Mouse (Mus musculus) lung, embryonic 15.5 days (tissue): ENCODE data around the gene Adamts17. TPM values are rescaled to one million over a fixed set of nuclear protein-coding genes. Genes with fewer than 3 reads are reported as not detected.

Experiments used
- ATAC-seq: fragments of 200-750 bp; cut with Nextera tagmentation; 2 replicates; pipeline ENCODE4 v1.8.0; 2017; ENCODE audit warnings: moderate number of reproducible peaks, borderline replicate concordance; ENCODE audit not compliant: low FRiP score, low TSS enrichment; ENCODE audit errors: extremely low read depth
- H3K27ac ChIP-seq: fragments of 300-500 bp; sonication (generic); 2 replicates; pipeline ENCODE4 v1.5.1; 2015; ENCODE audit warnings: moderate library complexity, mild to moderate bottlenecking, inconsistent platforms
- H3K27me3 ChIP-seq: fragments of 300-500 bp; sonication (generic); 2 replicates; pipeline ENCODE4 v1.6.1; 2015; ENCODE audit warnings: inconsistent platforms
- H3K36me3 ChIP-seq: fragments of 300-500 bp; sonication (generic); 2 replicates; pipeline ENCODE4 v1.6.1; 2015; ENCODE audit warnings: inconsistent platforms
- H3K4me1 ChIP-seq: fragments of 300-500 bp; sonication (generic); 2 replicates; pipeline ENCODE4 v1.6.1; 2015; ENCODE audit warnings: inconsistent platforms
- H3K4me2 ChIP-seq: fragments of 300-500 bp; sonication (generic); 2 replicates; pipeline ENCODE4 v1.6.1; 2015; ENCODE audit warnings: inconsistent platforms, mild to moderate bottlenecking, moderate library complexity
- H3K4me3 ChIP-seq: fragments of 300-500 bp; sonication (generic); 2 replicates; pipeline ENCODE4 v1.5.1; 2015; ENCODE audit warnings: mild to moderate bottlenecking, inconsistent platforms
- H3K9ac ChIP-seq: fragments of 300-500 bp; sonication (generic); 2 replicates; pipeline ENCODE4 v1.6.1; 2015; ENCODE audit warnings: inconsistent platforms
- H3K9me3 ChIP-seq: fragments of 300-500 bp; sonication (generic); 2 replicates; pipeline ENCODE4 v1.6.1; 2016; ENCODE audit warnings: inconsistent platforms
- WGBS: fragments of 180-500 bp; shearing (Covaris S2); methylation state at CpG from one replicate; pipeline ENCODE4 v1.1.7; 2015; 5-methylcytosine and 5-hydroxymethylcytosine counted together
- polyA plus RNA-seq: library from polyadenylated mRNA; unstranded; fragments of >200 nt; fragmentation: Nextera tagmentation; extraction: Ambion mirVana; gene quantifications from 2 replicates; pipeline ENCODE4 v1.2.1, GENCODE M21; 2015

The Adamts17 gene
- polyA plus RNA-seq, 1 experiment from 2014 or later = 13.2 TPM

DNA sequence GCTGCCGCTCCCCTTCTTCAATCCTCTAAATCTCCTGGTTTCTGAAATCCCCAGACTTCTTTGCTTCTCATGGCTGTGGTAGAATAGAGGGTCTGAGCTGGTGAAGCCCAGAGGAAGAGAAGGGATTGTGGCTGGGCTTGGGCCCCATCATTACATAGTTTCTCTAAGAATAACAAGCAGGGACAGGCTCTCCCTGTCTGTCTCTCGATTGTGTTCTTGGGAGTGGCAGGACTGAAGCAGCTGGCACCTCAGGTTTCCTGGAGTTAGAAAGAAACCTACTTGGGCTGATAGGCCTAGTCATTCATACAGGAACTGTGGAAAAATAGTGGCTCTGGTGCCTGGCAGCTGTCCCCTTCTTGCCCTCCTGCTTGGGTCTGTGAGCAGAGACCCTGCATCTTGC is 51.9 kb downstream of the Adamts17 start:
- H3K9ac ChIP-seq = no peak overlapping the region
- H3K4me1 ChIP-seq = peaks cover 4% of the 10 kb centered on the region; the same call in 1 of the 2 replicates
- 71% methylated on average over 2 of the region's 2 CpGs for WGBS
- no peaks in the 10 kb centered on the region for H3K9me3 ChIP-seq
- no peak overlapping the region for H3K4me3 ChIP-seq
- no peak for ATAC-seq
- H3K27me3 ChIP-seq = no peaks in the 10 kb centered on the region
- H3K27ac ChIP-seq = no peak overlapping the region
- H3K4me2 ChIP-seq = no peak overlapping the region
- H3K36me3 ChIP-seq = no peaks in the 10 kb centered on the region

DNA sequence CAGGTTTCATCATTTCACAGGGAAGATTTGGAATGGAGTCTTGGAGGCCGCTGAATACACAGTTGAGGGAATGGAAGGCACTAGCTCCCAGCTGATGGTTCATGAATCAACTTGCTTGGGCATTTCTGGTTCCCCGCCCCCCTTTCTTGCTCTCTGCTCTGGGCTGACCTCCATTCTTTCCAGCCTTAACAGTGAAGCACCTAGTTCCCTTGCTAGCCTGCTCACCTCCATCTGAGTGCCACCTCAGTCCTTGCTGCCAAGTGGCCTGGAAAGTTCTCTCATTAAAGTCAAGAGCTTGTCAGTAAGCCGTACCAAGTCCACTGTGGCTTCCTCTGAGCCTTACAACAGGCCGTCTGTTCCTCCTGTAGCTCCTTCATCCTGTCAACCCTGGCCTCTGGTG is 52.6 kb downstream of the Adamts17 start:
- Histone ChIP-seq H3K4me2 (no peak overlapping the region), H3K4me1 (peaks cover 4% of the 10 kb centered on the region; the same call in 1 of the 2 replicates), H3K27ac (no peak overlapping the region), H3K36me3 (no peaks in the 10 kb centered on the region), H3K27me3 (no peaks in the 10 kb centered on the region), H3K9ac (no peak overlapping the region), H3K4me3 (no peak overlapping the region), H3K9me3 (no peaks in the 10 kb centered on the region)
- WGBS = 77% methylated on average over 4 of the region's 4 CpGs
- no peak for ATAC-seq

DNA sequence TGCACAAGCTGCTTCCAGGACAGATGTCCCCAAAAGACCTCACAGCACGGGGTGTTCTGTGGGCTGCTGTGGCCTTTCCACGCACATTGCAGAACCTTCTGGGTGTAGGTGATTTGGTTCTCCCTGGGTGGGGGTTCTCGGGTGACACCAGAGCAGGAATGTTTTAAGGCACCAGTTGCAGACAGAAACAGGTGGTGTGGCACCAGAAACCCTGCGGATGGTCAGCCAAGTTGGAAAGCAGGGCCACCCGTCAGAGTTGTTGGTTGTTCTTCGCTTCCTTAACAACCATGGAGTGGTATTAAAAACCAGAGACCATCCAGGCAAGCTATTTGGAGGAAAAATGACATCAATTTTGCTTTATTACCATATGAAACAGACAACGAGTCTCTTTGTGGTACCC is 62.8 kb downstream of the Adamts17 start:
- H3K4me2 ChIP-seq = no peak overlapping the region
- no peak for ATAC-seq
- no peak overlapping the region for H3K4me3 ChIP-seq
- H3K27me3 ChIP-seq = no peaks in the 10 kb centered on the region
- no peak overlapping the region for H3K9ac ChIP-seq
- no peaks in the 10 kb centered on the region for H3K36me3 ChIP-seq
- WGBS = 87% methylated on average over 7 of the region's 7 CpGs
- H3K4me1 ChIP-seq = peaks cover 2% of the 10 kb centered on the region; the same call in 1 of the 2 replicates
- H3K9me3 ChIP-seq = no peaks in the 10 kb centered on the region
- no peak overlapping the region for H3K27ac ChIP-seq

DNA sequence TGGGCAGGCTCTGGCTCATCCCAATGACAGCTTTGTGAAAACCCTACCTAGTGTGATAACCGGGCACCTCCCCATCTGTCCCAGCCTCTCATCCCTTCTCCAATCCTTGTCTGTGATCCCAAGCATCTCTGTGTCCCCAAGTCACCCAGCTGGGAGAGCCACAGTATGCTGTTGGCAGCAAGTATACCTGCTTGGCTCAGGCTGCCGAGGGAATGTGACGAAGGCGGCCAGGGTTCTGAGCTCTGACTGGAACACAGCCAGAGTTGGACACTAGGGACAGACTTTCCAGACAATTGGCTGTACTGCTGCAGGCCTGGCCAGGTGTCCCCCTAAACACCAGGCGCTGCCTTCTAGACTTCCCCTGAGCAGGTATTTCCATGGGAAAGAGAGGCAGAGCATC is 63.5 kb downstream of the Adamts17 start:
- no peaks in the 10 kb centered on the region for H3K36me3 ChIP-seq
- H3K27me3 ChIP-seq = no peaks in the 10 kb centered on the region
- H3K9me3 ChIP-seq = no peaks in the 10 kb centered on the region
- H3K4me1 ChIP-seq = peaks cover 2% of the 10 kb centered on the region; the same call in 1 of the 2 replicates
- no peak overlapping the region for H3K4me3 ChIP-seq
- WGBS = 72% methylated on average over 5 of the region's 5 CpGs
- ATAC-seq = no peak
- no peak overlapping the region for H3K4me2 ChIP-seq
- H3K27ac ChIP-seq = no peak overlapping the region
- H3K9ac ChIP-seq = no peak overlapping the region

DNA sequence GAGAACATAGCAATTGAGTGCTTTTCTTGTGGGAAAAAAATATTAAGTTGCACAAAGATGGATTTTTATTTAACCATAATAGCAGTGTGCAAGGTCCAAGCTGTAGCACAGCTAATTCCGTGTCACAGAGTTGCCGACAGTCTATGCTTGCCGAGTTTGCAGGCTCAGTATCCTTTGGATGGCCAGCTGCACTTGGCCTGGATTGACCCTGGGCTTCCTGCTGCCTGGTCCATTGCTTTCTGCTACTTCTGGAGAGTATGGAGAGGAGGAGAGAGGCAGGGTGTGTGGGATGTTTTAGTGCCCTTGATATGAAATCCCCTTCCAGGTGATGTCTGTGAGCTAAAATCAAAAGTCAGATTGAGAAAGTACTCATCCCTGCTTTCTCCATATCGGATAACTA is 66.4 kb downstream of the Adamts17 start:
- Histone ChIP-seq H3K27ac (no peak overlapping the region), H3K4me2 (no peak overlapping the region), H3K9ac (no peak overlapping the region), H3K4me3 (no peak overlapping the region), H3K4me1 (peaks cover 2% of the 10 kb centered on the region; the same call in 1 of the 2 replicates), H3K9me3 (no peaks in the 10 kb centered on the region), H3K36me3 (no peaks in the 10 kb centered on the region), H3K27me3 (no peaks in the 10 kb centered on the region)
- no peak for ATAC-seq
- 73% methylated on average over 4 of the region's 4 CpGs for WGBS

DNA sequence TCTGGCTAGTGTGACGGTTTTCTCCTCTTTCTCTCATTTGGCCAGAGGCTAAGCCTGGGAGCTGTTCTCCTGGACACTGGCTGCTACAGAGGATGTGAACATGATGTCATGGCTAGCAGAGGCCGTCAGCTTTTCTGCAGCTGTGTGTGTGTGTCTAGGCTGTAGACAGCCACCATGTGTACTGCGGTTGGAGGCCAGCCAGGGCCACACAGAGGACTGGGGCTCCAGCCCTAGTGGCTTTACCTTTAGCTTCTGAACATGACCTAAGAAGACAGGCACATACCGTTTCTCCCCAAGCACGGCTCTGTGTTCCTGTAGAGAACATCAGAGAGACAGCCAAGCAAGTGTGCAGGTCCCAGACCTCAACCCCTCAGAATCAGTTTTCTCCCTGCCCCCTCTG is 73.3 kb downstream of the Adamts17 start:
- Histone ChIP-seq H3K27ac (peak overlapping the region; percentile 37; the same call in 1 of the 2 replicates), H3K4me1 (peaks cover 9% of the 10 kb centered on the region), H3K36me3 (no peaks in the 10 kb centered on the region; the same call in 1 of the 2 replicates), H3K27me3 (no peaks in the 10 kb centered on the region), H3K9me3 (no peaks in the 10 kb centered on the region), H3K4me3 (no peak overlapping the region), H3K9ac (no peak overlapping the region), H3K4me2 (no peak overlapping the region)
- peak; percentile 90; the same call in 1 of the 2 replicates for ATAC-seq
- WGBS = 15% methylated on average over 5 of the region's 5 CpGs

DNA sequence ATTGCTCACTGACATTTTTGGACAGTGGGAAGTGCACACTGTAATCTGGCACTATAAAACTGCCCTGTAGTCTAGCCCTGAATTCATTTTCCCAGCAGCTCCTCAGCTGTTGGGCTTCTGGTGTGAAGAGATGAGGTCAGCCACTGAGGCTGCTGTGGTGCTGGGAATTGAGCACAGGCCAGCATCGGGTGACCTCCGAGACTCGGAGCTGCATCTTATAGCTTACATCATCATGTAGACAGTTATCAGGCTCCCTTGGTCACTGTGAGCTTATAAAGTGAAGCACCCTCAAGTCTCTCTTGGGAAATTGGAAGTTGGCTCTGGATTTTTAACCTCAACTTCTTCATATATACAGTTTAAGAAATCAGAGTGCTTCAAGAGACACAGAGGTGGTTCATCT is 84.1 kb downstream of the Adamts17 start:
- Histone ChIP-seq H3K4me3 (no peak overlapping the region), H3K9ac (no peak overlapping the region), H3K9me3 (no peaks in the 10 kb centered on the region), H3K4me1 (peaks cover 13% of the 10 kb centered on the region), H3K4me2 (no peak overlapping the region), H3K36me3 (no peaks in the 10 kb centered on the region), H3K27ac (peak overlapping the region; percentile 35), H3K27me3 (no peaks in the 10 kb centered on the region)
- peak; percentile 71; the same call in 1 of the 2 replicates for ATAC-seq
- WGBS = 65% methylated on average over 3 of the region's 3 CpGs

DNA sequence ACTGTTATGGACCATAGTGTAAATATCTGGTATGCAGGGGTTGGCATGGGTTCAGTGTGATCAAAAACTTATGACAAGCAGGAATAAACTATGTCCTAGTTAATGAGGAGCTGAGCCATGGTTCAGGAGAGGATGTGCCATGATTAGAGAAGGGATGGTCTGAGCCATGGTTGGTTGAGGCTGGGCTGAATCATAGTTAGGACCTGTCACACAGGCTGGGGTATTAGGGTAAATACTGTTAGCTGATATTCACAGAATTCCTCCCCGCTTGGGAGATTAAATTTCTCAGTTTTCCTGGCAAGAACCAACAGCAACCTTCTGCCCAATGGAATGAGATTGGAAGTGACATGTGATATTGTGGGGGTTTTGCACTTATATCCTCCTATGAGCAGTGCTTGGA is 84.6 kb downstream of the Adamts17 start:
- peak; percentile 91; the same call in 1 of the 2 replicates for ATAC-seq
- Histone ChIP-seq H3K9me3 (no peaks in the 10 kb centered on the region), H3K9ac (no peak overlapping the region), H3K4me1 (peaks cover 18% of the 10 kb centered on the region), H3K27ac (peak overlapping the region; percentile 16), H3K36me3 (no peaks in the 10 kb centered on the region), H3K4me3 (no peak overlapping the region), H3K4me2 (no peak overlapping the region), H3K27me3 (no peaks in the 10 kb centered on the region)
- WGBS = 56% methylated on average over 1 of the region's 1 CpGs

DNA sequence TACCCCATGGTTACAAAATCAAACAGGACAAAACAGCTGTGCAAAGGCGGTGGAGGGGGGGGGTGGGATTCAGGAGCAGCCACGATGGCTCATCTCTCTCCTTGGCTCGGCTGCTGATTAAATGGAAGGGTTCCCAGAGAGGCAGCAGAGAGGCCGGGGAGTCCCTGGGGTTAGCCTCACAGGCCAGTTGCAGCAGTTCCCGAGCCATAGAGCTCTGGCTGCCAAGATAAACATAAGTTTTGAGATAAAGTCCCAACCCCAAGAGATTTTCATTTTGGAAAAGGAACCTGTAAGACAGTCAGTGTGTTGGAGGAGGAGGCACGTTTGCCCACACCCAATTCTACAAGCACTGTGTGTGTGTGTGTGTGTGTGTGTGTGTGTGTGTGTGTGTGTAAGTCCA is 89.7 kb downstream of the Adamts17 start:
- H3K4me1 ChIP-seq = peaks cover 48% of the 10 kb centered on the region
- 7% methylated on average over 6 of the region's 6 CpGs for WGBS
- H3K27ac ChIP-seq = peak overlapping the region; percentile 40
- H3K9me3 ChIP-seq = no peaks in the 10 kb centered on the region
- no peaks in the 10 kb centered on the region for H3K27me3 ChIP-seq
- peak; percentile 87 for ATAC-seq
- H3K4me2 ChIP-seq = peak overlapping the region; percentile 9; the same call in 1 of the 2 replicates
- H3K36me3 ChIP-seq = no peaks in the 10 kb centered on the region
- no peak overlapping the region for H3K9ac ChIP-seq
- no peak overlapping the region for H3K4me3 ChIP-seq

DNA sequence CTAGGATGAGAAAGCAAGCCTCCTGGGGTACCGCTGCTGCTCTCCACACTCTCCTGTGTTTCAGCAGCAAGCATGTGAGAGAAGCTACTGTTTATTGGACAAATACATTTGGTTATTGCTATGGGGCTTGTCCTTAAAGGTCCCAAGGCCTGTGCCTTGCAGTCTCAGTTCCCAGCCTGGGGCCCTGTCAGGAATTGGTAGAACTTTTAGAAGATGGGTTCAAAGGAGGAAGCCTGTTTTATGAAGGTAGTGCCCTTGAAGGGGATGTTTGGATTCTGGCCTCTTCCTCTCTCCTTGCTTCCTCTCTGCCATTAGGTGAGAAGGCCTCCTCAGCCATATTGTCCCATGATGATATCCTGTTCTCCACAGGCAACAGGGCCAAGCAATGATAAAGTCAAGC is 91.8 kb downstream of the Adamts17 start:
- H3K27me3 ChIP-seq = no peaks in the 10 kb centered on the region
- H3K9ac ChIP-seq = no peak overlapping the region
- H3K36me3 ChIP-seq = no peaks in the 10 kb centered on the region
- no peak for ATAC-seq
- no peaks in the 10 kb centered on the region for H3K9me3 ChIP-seq
- H3K27ac ChIP-seq = no peak overlapping the region
- no peak overlapping the region for H3K4me3 ChIP-seq
- 97% methylated on average over 1 of the region's 1 CpGs for WGBS
- H3K4me1 ChIP-seq = peaks cover 63% of the 10 kb centered on the region
- no peak overlapping the region for H3K4me2 ChIP-seq

DNA sequence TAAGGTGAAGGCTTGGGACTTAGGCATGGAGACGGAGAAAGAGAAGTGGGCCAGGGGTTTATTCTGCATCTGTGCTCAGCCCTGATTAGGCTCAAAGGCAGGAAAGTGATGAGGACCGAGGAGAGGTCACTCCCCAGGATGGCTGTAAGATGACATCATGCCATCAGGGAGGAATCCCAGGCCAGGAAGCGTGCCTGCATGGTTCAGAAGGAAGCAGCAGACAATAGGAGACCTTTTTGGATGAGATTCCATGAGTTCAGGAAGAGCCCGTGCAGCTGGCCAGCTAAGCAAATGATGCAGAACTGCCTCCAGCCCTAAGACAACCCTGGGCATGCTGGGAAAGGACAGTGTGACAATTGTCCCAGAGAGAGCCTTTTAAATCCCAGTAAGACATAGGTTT is 93.7 kb downstream of the Adamts17 start:
- WGBS = 49% methylated on average over 4 of the region's 4 CpGs
- H3K4me2 ChIP-seq = no peak overlapping the region
- H3K36me3 ChIP-seq = no peaks in the 10 kb centered on the region
- H3K27ac ChIP-seq = peak overlapping the region; percentile 58
- H3K4me1 ChIP-seq = peaks cover 66% of the 10 kb centered on the region
- no peak overlapping the region for H3K4me3 ChIP-seq
- no peaks in the 10 kb centered on the region for H3K27me3 ChIP-seq
- peak; percentile 32; the same call in 1 of the 2 replicates for ATAC-seq
- H3K9me3 ChIP-seq = no peaks in the 10 kb centered on the region
- H3K9ac ChIP-seq = no peak overlapping the region

DNA sequence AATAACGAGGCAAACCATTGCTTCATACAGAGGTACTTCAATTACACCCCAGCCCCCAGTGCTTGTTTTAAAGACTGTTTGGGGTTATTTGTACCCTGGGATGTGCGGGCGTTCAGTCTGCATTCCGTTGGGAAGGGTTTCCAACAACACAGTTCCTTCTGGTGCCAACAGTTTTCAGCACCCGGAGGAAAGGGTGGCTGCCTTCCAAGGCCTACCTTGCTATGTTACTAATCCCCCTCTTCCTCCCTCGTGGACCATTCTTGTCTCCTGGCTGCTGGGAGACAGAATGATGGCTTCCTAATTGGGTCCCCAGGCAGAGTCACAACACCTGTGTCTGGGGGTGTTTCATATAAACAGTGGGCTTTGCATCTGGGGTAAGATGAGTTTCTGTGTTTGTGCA is 94.5 kb downstream of the Adamts17 start:
- no peak for ATAC-seq
- Histone ChIP-seq H3K27ac (peak overlapping the region; percentile 58; the same call in 1 of the 2 replicates), H3K4me3 (no peak overlapping the region), H3K4me2 (no peak overlapping the region), H3K4me1 (peaks cover 65% of the 10 kb centered on the region), H3K27me3 (no peaks in the 10 kb centered on the region), H3K9me3 (no peaks in the 10 kb centered on the region), H3K36me3 (no peaks in the 10 kb centered on the region), H3K9ac (no peak overlapping the region)
- 54% methylated on average over 6 of the region's 6 CpGs for WGBS

DNA sequence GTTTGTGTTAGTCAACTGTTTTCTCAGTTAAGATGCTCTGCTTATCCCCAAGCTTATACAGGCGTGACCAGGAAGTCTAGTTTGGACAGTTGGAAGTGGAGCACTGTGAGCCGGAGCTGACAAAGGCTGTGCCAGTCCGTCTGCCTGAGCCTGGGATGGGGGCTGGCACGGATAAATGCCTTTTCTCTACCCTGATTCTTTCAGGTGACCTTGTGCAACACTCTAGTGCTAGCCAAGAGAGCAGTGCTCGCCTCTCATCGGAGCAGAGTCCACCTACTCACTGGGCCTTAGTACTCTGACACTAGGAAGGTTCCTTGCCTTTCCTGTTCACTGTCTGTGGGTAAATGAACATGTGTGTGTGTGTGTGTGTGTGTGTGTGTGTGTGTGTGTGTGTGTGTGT is 95.5 kb downstream of the Adamts17 start:
- H3K9ac ChIP-seq = no peak overlapping the region
- H3K4me1 ChIP-seq = peaks cover 55% of the 10 kb centered on the region
- no peaks in the 10 kb centered on the region for H3K9me3 ChIP-seq
- no peak overlapping the region for H3K4me3 ChIP-seq
- no peaks in the 10 kb centered on the region for H3K36me3 ChIP-seq
- no peak for ATAC-seq
- no peak overlapping the region for H3K4me2 ChIP-seq
- no peak overlapping the region for H3K27ac ChIP-seq
- no peaks in the 10 kb centered on the region for H3K27me3 ChIP-seq
- WGBS = 79% methylated on average over 6 of the region's 6 CpGs
